Mouse (Mus musculus): ENCODE results near the gene Hadha. TPM values are rescaled to one million over a fixed set of nuclear protein-coding genes. Genes with fewer than 3 reads are reported as not detected.

The Hadha gene
- total and polyA plus RNA-seq, 3 experiments = 76.0 to 117 (median 83.0) TPM

DNA sequence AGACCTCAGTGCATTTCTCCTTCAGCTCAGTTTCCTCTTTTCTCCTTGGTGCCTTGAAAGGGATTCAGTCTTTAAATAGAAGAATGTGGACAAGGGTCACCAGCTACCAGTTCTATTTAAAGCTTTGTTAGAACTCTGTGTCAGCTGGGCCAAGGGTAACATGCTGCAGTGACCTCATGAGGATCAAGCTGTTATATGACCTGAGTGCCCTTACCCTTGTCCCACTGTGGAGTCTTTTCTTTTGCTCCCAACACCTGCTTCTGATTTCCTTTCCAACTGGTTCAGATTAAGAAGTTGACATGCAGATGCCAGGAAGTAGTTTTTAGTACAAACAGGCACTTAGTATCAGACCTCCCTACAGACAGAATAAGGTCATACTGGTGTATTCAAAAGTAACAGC, 17.2 kb upstream of the Hadha start:
- TF ChIP-seq USF1 (IDR thresholded peaks at IDR 0.05; ENCODE audit: low read depth, low read length) = no peak
- TF ChIP-seq TBP (conservative IDR thresholded peaks at IDR 0.05; ENCODE audit: low read depth, low read length) = no peak
- TF ChIP-seq MAFK (IDR thresholded peaks at IDR 0.05; ENCODE audit: insufficient replicate concordance, low read length) = no peak
- dilution Hi-C loops (cut with MboI; ENCODE audit: extremely low pct_ligation_motif_present, extremely low pct_unique_long_range_greater_than_20kb, low sequenced_read_pairs) (no loop called here), in situ Hi-C loops (cut with MboI; ENCODE audit: low pct_ligation_motif_present, low pct_unique_long_range_greater_than_20kb, low sequenced_read_pairs) (no loop called here)
- Histone ChIP-seq H3K9me3 (replicated peaks; ENCODE audit: low read length) (no peaks in the 10 kb centered on the region), H3K27me3 (replicated peaks) (no peaks in the 10 kb centered on the region), H3K4me3 (replicated peaks in 1 of 3; ENCODE audit: low read depth in 2 of 3, low read length in 2 of 3, poor library complexity in 1 of 3) (no peak overlapping the region), H3K9ac (ENCODE audit: insufficient read depth, low read depth) (no peak overlapping the region), H3K79me2 (replicated peaks; ENCODE audit: control insufficient read depth, extremely low read depth, insufficient read depth, poor library complexity, severe bottlenecking) (no peaks in the 10 kb centered on the region), H3K4me1 (ENCODE audit: control insufficient read depth in 1 of 2, insufficient read depth in 2 of 2) (no peaks in the 10 kb centered on the region), H3K36me3 (replicated peaks in 1 of 2; ENCODE audit: control insufficient read depth in 1 of 2, insufficient read depth in 1 of 2, low read length in 1 of 2) (peaks cover 48 to 84% of the 10 kb centered on the region in 2 experiments), H3K27ac (ENCODE audit: insufficient read depth, low read depth) (no peak overlapping the region), H3K4me2 (ENCODE audit: insufficient read depth, low read depth, poor library complexity, severe bottlenecking) (no peak overlapping the region)
- DNase-seq (ENCODE audit: extremely low read depth) = no peak

DNA sequence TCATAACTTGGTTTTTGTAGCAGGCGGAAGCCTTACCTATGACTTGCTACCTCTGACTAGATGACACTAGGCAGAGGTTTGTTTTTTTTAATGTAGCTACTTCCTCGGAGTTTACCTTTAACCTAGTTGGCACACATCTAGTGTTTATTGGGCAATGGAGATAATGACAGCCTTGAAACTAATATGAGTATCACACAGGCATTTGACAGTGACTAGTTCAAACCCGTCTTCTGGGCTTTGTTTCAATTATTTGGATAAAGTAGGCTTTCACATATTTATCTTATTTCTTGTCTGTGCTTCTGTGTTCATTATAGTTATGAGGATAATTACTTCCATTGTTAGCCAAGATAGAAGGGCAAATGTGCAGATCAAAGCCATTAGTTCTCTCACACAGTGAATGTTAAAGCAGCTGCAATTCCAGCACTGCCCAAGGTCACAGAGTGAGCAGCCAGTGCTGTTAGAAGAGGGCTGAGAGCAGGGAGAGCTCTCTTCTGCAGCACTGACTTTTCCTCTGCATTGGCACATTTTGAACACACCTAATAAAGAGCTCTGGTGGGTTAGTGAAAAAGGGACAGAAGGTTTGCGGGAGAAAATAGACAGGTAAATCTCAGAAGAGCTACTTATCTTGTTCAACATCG, 15.5 kb upstream of the Hadha start:
- Histone ChIP-seq H3K36me3 (replicated peaks in 1 of 2; ENCODE audit: control insufficient read depth in 1 of 2, insufficient read depth in 1 of 2, low read length in 1 of 2) (peaks cover 37 to 78% of the 10 kb centered on the region in 2 experiments), H3K4me2 (ENCODE audit: insufficient read depth, low read depth, poor library complexity, severe bottlenecking) (no peak overlapping the region), H3K9ac (ENCODE audit: insufficient read depth, low read depth) (no peak overlapping the region), H3K4me1 (ENCODE audit: control insufficient read depth in 1 of 2, insufficient read depth in 2 of 2) (no peaks in the 10 kb centered on the region), H3K27ac (ENCODE audit: insufficient read depth, low read depth) (no peak overlapping the region), H3K27me3 (replicated peaks) (no peaks in the 10 kb centered on the region), H3K9me3 (replicated peaks; ENCODE audit: low read length) (no peaks in the 10 kb centered on the region), H3K79me2 (replicated peaks; ENCODE audit: control insufficient read depth, extremely low read depth, insufficient read depth, poor library complexity, severe bottlenecking) (no peaks in the 10 kb centered on the region), H3K4me3 (replicated peaks in 1 of 3; ENCODE audit: low read depth in 2 of 3, low read length in 2 of 3, poor library complexity in 1 of 3) (no peak overlapping the region)
- TF ChIP-seq MYC (IDR thresholded peaks at IDR 0.05; ENCODE audit: low read depth, low read length) = no peak
- no peak for TF ChIP-seq ZNF384 (IDR thresholded peaks at IDR 0.05; ENCODE audit: low read depth, low read length)
- TF ChIP-seq ZMIZ1 (IDR thresholded peaks at IDR 0.05; ENCODE audit: low read depth, low read length) = no peak
- no peak for TF ChIP-seq JUN (IDR thresholded peaks at IDR 0.05; ENCODE audit: insufficient read depth, low read depth, low read length)
- no peak for TF ChIP-seq TBP (conservative IDR thresholded peaks at IDR 0.05; ENCODE audit: low read depth, low read length)
- no peak for TF ChIP-seq EP300 (IDR thresholded peaks at IDR 0.05; ENCODE audit: low read length)
- no peak for TF ChIP-seq CTCF (conservative IDR thresholded peaks at IDR 0.05 in 1 of 2, IDR thresholded peaks at IDR 0.05 in 1 of 2; ENCODE audit: low read depth in 2 of 2, low read length in 2 of 2)
- TF ChIP-seq RAD21 (IDR thresholded peaks at IDR 0.05; ENCODE audit: low read depth, low read length) = no peak
- TF ChIP-seq UBTF (IDR thresholded peaks at IDR 0.05; ENCODE audit: low read depth, low read length) = no peak
- no peak for TF ChIP-seq USF2 (conservative IDR thresholded peaks at IDR 0.05; ENCODE audit: low read depth, low read length)
- TF ChIP-seq NELFE (IDR thresholded peaks at IDR 0.05; ENCODE audit: low read depth, low read length) = no peak
- no peak for TF ChIP-seq E2F4 (IDR thresholded peaks at IDR 0.05; ENCODE audit: insufficient replicate concordance, low read depth, low read length)
- DNase-seq (ENCODE audit: extremely low read depth) = no peak
- dilution Hi-C loops (cut with MboI; ENCODE audit: extremely low pct_ligation_motif_present, extremely low pct_unique_long_range_greater_than_20kb, low sequenced_read_pairs) = no loop called here
- in situ Hi-C loops (cut with MboI; ENCODE audit: low pct_ligation_motif_present, low pct_unique_long_range_greater_than_20kb, low sequenced_read_pairs) = no loop called here

Data from CH12.LX (cell line).